Mouse (Mus musculus) heart, embryonic 16.5 days (tissue): ENCODE data around the gene Slc25a48. TPM values are rescaled to one million over a fixed set of nuclear protein-coding genes. Genes with fewer than 3 reads are reported as not detected.

Experiments used
- ATAC-seq: fragments of 200-750 bp; cut with Nextera tagmentation; replicated peaks from 2 replicates; pipeline ENCODE4 v1.8.0; 2017; ENCODE audit warnings: moderate number of reproducible peaks; ENCODE audit not compliant: insufficient read depth, low FRiP score; ENCODE audit errors: extremely low read depth
- H3K27ac ChIP-seq: fragments of 300-500 bp; sonication (generic); 2 replicates; pipeline ENCODE4 v1.5.1; 2014; ENCODE audit warnings: mild to moderate bottlenecking, low read length, control low read depth, moderate library complexity
- H3K27me3 ChIP-seq: fragments of 300-500 bp; sonication (generic); 2 replicates; pipeline ENCODE4 v1.6.1; 2014; ENCODE audit warnings: low read length, mixed read lengths; ENCODE audit not compliant: control insufficient read depth, insufficient read depth
- H3K36me3 ChIP-seq: fragments of 300-500 bp; sonication (generic); 2 replicates; pipeline ENCODE4 v1.6.1; 2014; ENCODE audit not compliant: control insufficient read depth, insufficient read depth
- H3K4me1 ChIP-seq: fragments of 300-500 bp; sonication (generic); 2 replicates; pipeline ENCODE4 v1.6.1; 2014; ENCODE audit warnings: low read length, mixed read lengths; ENCODE audit not compliant: control insufficient read depth, insufficient read depth
- H3K4me2 ChIP-seq: fragments of 300-500 bp; sonication (generic); 2 replicates; pipeline ENCODE4 v1.6.1; 2014; ENCODE audit warnings: low read depth, mild to moderate bottlenecking, control low read depth, low read length
- H3K4me3 ChIP-seq: fragments of 300-500 bp; sonication (generic); 2 replicates; pipeline ENCODE4 v1.5.1; 2014; ENCODE audit warnings: mild to moderate bottlenecking, control low read depth, low read length
- H3K9ac ChIP-seq: fragments of 300-500 bp; sonication (generic); 2 replicates; pipeline ENCODE4 v1.6.1; 2014; ENCODE audit warnings: low read length, control low read depth
- H3K9me3 ChIP-seq: fragments of 300-500 bp; sonication (generic); replicated peaks from 2 replicates; pipeline ENCODE4 v1.6.1; 2016; ENCODE audit warnings: low read length; ENCODE audit not compliant: control insufficient read depth
- WGBS: fragments of 180-500 bp; shearing (Covaris S2); extraction: QIAGEN DNeasy Blood & Tissue Kit; methylation state at CpG from one replicate; pipeline ENCODE4 v1.1.7; 2014; 5-methylcytosine and 5-hydroxymethylcytosine counted together
- polyA plus RNA-seq: library from polyadenylated mRNA; unstranded; fragments of >200 nt; fragmentation: Nextera tagmentation; extraction: Ambion mirVana; gene quantifications from 2 replicates; pipeline ENCODE4 v1.2.1, GENCODE M21; 2015

The Slc25a48 gene
- polyA plus RNA-seq, 1 experiment from 2014 or later: 0.13 TPM

- no peak overlapping the region for H3K4me2 ChIP-seq
- H3K27ac ChIP-seq: no peak overlapping the region
- peaks cover 7% of the 10 kb centered on the region; the same call in 1 of the 2 replicates for H3K27me3 ChIP-seq
- ATAC-seq: no peak
- H3K36me3 ChIP-seq: no peaks in the 10 kb centered on the region
- H3K4me1 ChIP-seq: no peaks in the 10 kb centered on the region
- WGBS: 23% methylated on average over 16 of the region's 16 CpGs
- H3K9me3 ChIP-seq: no peaks in the 10 kb centered on the region
- H3K9ac ChIP-seq: no peak overlapping the region
- H3K4me3 ChIP-seq: no peak overlapping the region
These were observed 16.0 kb upstream of the Slc25a48 start for GRCm38 (mm10) chr13:56422072-56422723.

GRCm38 (mm10) chr13:56425931-56426330 lies 12.2 kb upstream of the Slc25a48 start:
- WGBS: 74% methylated on average over 7 of the region's 7 CpGs
- no peak for ATAC-seq
- H3K27me3 ChIP-seq: peaks cover 18% of the 10 kb centered on the region

GRCm38 (mm10) chr13:56426365-56426764 lies 11.8 kb upstream of the Slc25a48 start, which contains the start of gene Gm3045:
Gene Gm3045, plus strand, starts transcription at chr13:56426594.
- H3K9me3 ChIP-seq: no peaks in the 10 kb centered on the region
- no peak for ATAC-seq
- no peaks in the 10 kb centered on the region for H3K36me3 ChIP-seq
- WGBS: 70% methylated on average over 4 of the region's 4 CpGs
- no peak within 1 kb of the TSS for H3K27ac ChIP-seq
- H3K4me3 ChIP-seq: no peak within 1 kb of the TSS
- H3K4me1 ChIP-seq: no peaks in the 10 kb centered on the region
- no peak within 1 kb of the TSS for H3K4me2 ChIP-seq
- peaks cover 18% of the 10 kb centered on the region for H3K27me3 ChIP-seq
- H3K9ac ChIP-seq: no peak within 1 kb of the TSS

More at GRCm38 (mm10) chr13:56425931-56426330, 12.2 kb upstream of the Slc25a48 start:
- no peak overlapping the region for H3K27ac ChIP-seq
- no peaks in the 10 kb centered on the region for H3K4me1 ChIP-seq
- H3K4me2 ChIP-seq: no peak overlapping the region
- H3K9me3 ChIP-seq: no peaks in the 10 kb centered on the region
- no peak overlapping the region for H3K9ac ChIP-seq
- H3K4me3 ChIP-seq: no peak overlapping the region
- H3K36me3 ChIP-seq: no peaks in the 10 kb centered on the region

- ATAC-seq: no peak
- 29% methylated on average over 16 of the region's 16 CpGs for WGBS
- Histone ChIP-seq H3K27ac (no peak overlapping the region), H3K9ac (no peak overlapping the region), H3K9me3 (no peaks in the 10 kb centered on the region), H3K4me3 (no peak overlapping the region), H3K36me3 (no peaks in the 10 kb centered on the region), H3K4me2 (no peak overlapping the region), H3K4me1 (no peaks in the 10 kb centered on the region), H3K27me3 (peaks cover 17% of the 10 kb centered on the region)
These were observed 9.2 kb upstream of the Slc25a48 start for GRCm38 (mm10) chr13:56428724-56429500.

- no peak for ATAC-seq
- Histone ChIP-seq H3K27me3 (peaks cover 39% of the 10 kb centered on the region), H3K4me1 (no peaks in the 10 kb centered on the region; the same call in 1 of the 2 replicates), H3K36me3 (no peaks in the 10 kb centered on the region), H3K4me2 (no peak overlapping the region), H3K9ac (no peak overlapping the region), H3K4me3 (no peak overlapping the region), H3K27ac (no peak overlapping the region), H3K9me3 (no peaks in the 10 kb centered on the region)
- WGBS: 78% methylated on average over 11 of the region's 12 CpGs
These were observed 5.7 kb upstream of the Slc25a48 start for GRCm38 (mm10) chr13:56432496-56432895.

GRCm38 (mm10) chr13:56433466-56433865 lies 4.7 kb upstream of the Slc25a48 start:
- no peak overlapping the region for H3K27ac ChIP-seq
- no peak overlapping the region for H3K4me2 ChIP-seq
- no peak for ATAC-seq
- H3K9me3 ChIP-seq: no peaks in the 10 kb centered on the region
- peaks cover 6% of the 10 kb centered on the region for H3K4me1 ChIP-seq
- H3K27me3 ChIP-seq: peaks cover 43% of the 10 kb centered on the region
- H3K36me3 ChIP-seq: no peaks in the 10 kb centered on the region
- WGBS: 23% methylated on average over 10 of the region's 10 CpGs
- H3K9ac ChIP-seq: no peak overlapping the region
- no peak overlapping the region for H3K4me3 ChIP-seq

GRCm38 (mm10) chr13:56434311-56434751 lies 3.8 kb upstream of the Slc25a48 start:
- Histone ChIP-seq H3K4me2 (no peak overlapping the region), H3K27me3 (peaks cover 46% of the 10 kb centered on the region), H3K4me3 (no peak overlapping the region), H3K4me1 (peaks cover 8% of the 10 kb centered on the region), H3K9me3 (no peaks in the 10 kb centered on the region), H3K27ac (no peak overlapping the region), H3K36me3 (no peaks in the 10 kb centered on the region), H3K9ac (no peak overlapping the region)
- 66% methylated on average over 9 of the region's 9 CpGs for WGBS
- no peak; the same call in 1 of the 2 replicates for ATAC-seq

GRCm38 (mm10) chr13:56435615-56436287 lies 2.4 kb upstream of the Slc25a48 start:
- no peaks in the 10 kb centered on the region for H3K9me3 ChIP-seq
- no peak for ATAC-seq
- 57% methylated on average over 10 of the region's 10 CpGs for WGBS
- H3K27me3 ChIP-seq: peaks cover 58% of the 10 kb centered on the region
- peaks cover 8% of the 10 kb centered on the region for H3K4me1 ChIP-seq
- no peak overlapping the region for H3K4me3 ChIP-seq
- no peak overlapping the region for H3K9ac ChIP-seq
- H3K27ac ChIP-seq: no peak overlapping the region
- no peak overlapping the region for H3K4me2 ChIP-seq
- no peaks in the 10 kb centered on the region for H3K36me3 ChIP-seq
